Mouse (Mus musculus): ENCODE data around the gene Dner. TPM values are rescaled to one million over a fixed set of nuclear protein-coding genes. Genes with fewer than 3 reads are reported as not detected.

Dner gene
- total and polyA plus RNA-seq, 3 experiments = 0.16 TPM; not detected in 2

GRCm38 (mm10) chr1:84437565-84437964, 258.5 kb downstream of the Dner start:
- no peak overlapping the region for H3K4me3 ChIP-seq (ENCODE audit: low read depth, low read length)
- H3K36me3 ChIP-seq (replicated peaks) = no peaks in the 10 kb centered on the region
- H3K27me3 ChIP-seq (ENCODE audit: insufficient read depth, low read length) = no peaks in the 10 kb centered on the region
- no peaks in the 10 kb centered on the region for H3K4me1 ChIP-seq (ENCODE audit: insufficient read depth, low read depth, low read length)
- DNase-seq (ENCODE audit: low spot score) = no peak
- peaks cover 17% of the 10 kb centered on the region for H3K9me3 ChIP-seq (replicated peaks)
- TF ChIP-seq GATA2 (IDR thresholded peaks at IDR 0.05; ENCODE audit: borderline replicate concordance, low read depth, low read length) = no peak
- TF ChIP-seq CTCF (IDR thresholded peaks at IDR 0.05; ENCODE audit: low read depth, low read length) = no peak
- TF ChIP-seq POLR2AphosphoS5 (IDR thresholded peaks at IDR 0.05; ENCODE audit: insufficient replicate concordance, low read depth, low read length) = no peak
- TF ChIP-seq TAL1 (conservative IDR thresholded peaks at IDR 0.05; ENCODE audit: low read depth, low read length) = no peak
- TF ChIP-seq GATA1 (IDR thresholded peaks at IDR 0.05; ENCODE audit: borderline replicate concordance, low read length) = no peak
- no peak for ATAC-seq (ENCODE audit: extremely low read depth, insufficient number of reproducible peaks, low FRiP score, poor library complexity, severe bottlenecking)

DNA sequence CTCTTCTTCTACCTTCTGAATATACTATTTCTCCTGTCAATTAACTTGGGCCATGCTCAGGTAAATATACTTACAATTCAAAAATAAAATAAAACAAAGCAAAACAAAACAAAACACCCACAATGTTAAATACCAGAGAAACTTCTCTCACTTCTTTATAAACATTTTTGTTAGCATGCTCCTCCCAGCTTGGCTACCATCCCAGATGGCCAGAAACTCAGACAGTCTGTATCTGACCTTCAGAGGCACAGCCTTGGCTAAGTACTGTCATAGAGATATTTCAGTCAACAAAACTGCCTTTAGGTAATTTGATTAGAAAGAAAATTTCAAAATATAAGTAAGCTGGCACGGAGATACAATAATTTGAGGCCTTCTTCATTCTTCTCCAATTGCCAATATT, 259.7 kb downstream of the Dner start:
- H3K27me3 ChIP-seq (ENCODE audit: insufficient read depth, low read length) = no peaks in the 10 kb centered on the region
- ATAC-seq (ENCODE audit: extremely low read depth, insufficient number of reproducible peaks, low FRiP score, poor library complexity, severe bottlenecking) = no peak
- DNase-seq (ENCODE audit: low spot score) = no peak
- no peak for TF ChIP-seq GATA2 (IDR thresholded peaks at IDR 0.05; ENCODE audit: borderline replicate concordance, low read depth, low read length)
- TF ChIP-seq POLR2AphosphoS5 (IDR thresholded peaks at IDR 0.05; ENCODE audit: insufficient replicate concordance, low read depth, low read length) = no peak
- no peak for TF ChIP-seq CTCF (IDR thresholded peaks at IDR 0.05; ENCODE audit: low read depth, low read length)
- no peak for TF ChIP-seq TAL1 (conservative IDR thresholded peaks at IDR 0.05; ENCODE audit: low read depth, low read length)
- no peak for TF ChIP-seq GATA1 (IDR thresholded peaks at IDR 0.05; ENCODE audit: borderline replicate concordance, low read length)
- peaks cover 14% of the 10 kb centered on the region for H3K9me3 ChIP-seq (replicated peaks)
- no peaks in the 10 kb centered on the region for H3K4me1 ChIP-seq (ENCODE audit: insufficient read depth, low read depth, low read length)
- no peak overlapping the region for H3K4me3 ChIP-seq (ENCODE audit: low read depth, low read length)
- no peaks in the 10 kb centered on the region for H3K36me3 ChIP-seq (replicated peaks)

GRCm38 (mm10) chr1:84433291-84433980, 262.6 kb downstream of the Dner start:
- Histone ChIP-seq H3K9me3 (replicated peaks) (peaks cover 16% of the 10 kb centered on the region), H3K4me1 (ENCODE audit: insufficient read depth, low read depth, low read length) (no peaks in the 10 kb centered on the region), H3K36me3 (replicated peaks) (no peaks in the 10 kb centered on the region), H3K4me3 (ENCODE audit: low read depth, low read length) (no peak overlapping the region), H3K27me3 (ENCODE audit: insufficient read depth, low read length) (no peaks in the 10 kb centered on the region)
- no peak for ATAC-seq (ENCODE audit: extremely low read depth, insufficient number of reproducible peaks, low FRiP score, poor library complexity, severe bottlenecking)
- DNase-seq (ENCODE audit: low spot score) = no peak
- TF ChIP-seq TAL1 (conservative IDR thresholded peaks at IDR 0.05; ENCODE audit: low read depth, low read length) (no peak), CTCF (IDR thresholded peaks at IDR 0.05; ENCODE audit: low read depth, low read length) (no peak), POLR2AphosphoS5 (IDR thresholded peaks at IDR 0.05; ENCODE audit: insufficient replicate concordance, low read depth, low read length) (no peak), GATA1 (IDR thresholded peaks at IDR 0.05; ENCODE audit: borderline replicate concordance, low read length) (no peak), GATA2 (IDR thresholded peaks at IDR 0.05; ENCODE audit: borderline replicate concordance, low read depth, low read length) (no peak)

DNA sequence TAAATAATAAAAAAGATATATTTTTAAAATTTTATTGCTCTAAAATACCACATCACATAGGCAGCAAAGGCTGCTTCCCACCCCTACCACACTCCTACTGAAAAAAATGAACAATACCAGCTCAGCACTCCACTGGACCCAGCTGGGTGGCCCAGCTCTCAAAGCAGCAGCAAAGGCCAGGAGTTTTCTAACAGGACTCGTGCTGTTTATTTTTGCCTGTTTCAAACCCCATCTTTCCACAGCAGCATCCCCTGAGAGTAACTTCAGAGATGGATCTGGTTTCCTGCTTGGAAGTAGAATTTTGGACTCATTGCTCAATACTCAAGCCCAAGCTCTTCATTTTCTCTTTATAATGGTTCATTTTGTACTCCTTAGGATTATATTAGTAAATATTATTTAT, 263.7 kb downstream of the Dner start:
- no peak for ATAC-seq (ENCODE audit: extremely low read depth, insufficient number of reproducible peaks, low FRiP score, poor library complexity, severe bottlenecking)
- H3K27me3 ChIP-seq (ENCODE audit: insufficient read depth, low read length) = no peaks in the 10 kb centered on the region
- TF ChIP-seq GATA1 (IDR thresholded peaks at IDR 0.05; ENCODE audit: borderline replicate concordance, low read length) (no peak), GATA2 (IDR thresholded peaks at IDR 0.05; ENCODE audit: borderline replicate concordance, low read depth, low read length) (no peak), CTCF (IDR thresholded peaks at IDR 0.05; ENCODE audit: low read depth, low read length) (no peak)

DNA sequence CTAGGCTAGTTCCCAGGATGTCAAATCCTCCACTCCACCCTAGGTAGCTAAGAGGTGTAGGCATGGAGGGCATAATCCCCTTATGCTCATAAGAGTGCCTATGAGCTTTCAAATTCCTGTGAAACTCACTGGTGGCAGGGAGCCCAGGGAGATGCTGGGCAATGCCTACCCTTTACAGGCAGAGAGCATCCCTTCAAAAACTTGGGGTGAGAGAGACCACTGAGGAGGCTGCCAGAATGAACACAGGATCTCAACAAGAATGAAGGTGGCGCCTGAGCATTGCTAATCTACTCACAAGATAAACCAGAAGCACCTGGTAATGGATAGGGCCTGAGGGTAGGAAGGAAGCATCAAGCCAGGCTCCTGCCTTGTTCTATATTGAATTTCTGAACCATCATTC, 267.7 kb downstream of the Dner start:
- TF ChIP-seq TAL1 (conservative IDR thresholded peaks at IDR 0.05; ENCODE audit: low read depth, low read length) (no peak), CTCF (IDR thresholded peaks at IDR 0.05; ENCODE audit: low read depth, low read length) (no peak), GATA1 (IDR thresholded peaks at IDR 0.05; ENCODE audit: borderline replicate concordance, low read length) (no peak), POLR2AphosphoS5 (IDR thresholded peaks at IDR 0.05; ENCODE audit: insufficient replicate concordance, low read depth, low read length) (no peak), GATA2 (IDR thresholded peaks at IDR 0.05; ENCODE audit: borderline replicate concordance, low read depth, low read length) (no peak)

More for the DNA sequence above, 263.7 kb downstream of the Dner start:
- Histone ChIP-seq H3K4me3 (ENCODE audit: low read depth, low read length) (no peak overlapping the region), H3K9me3 (replicated peaks) (peaks cover 27% of the 10 kb centered on the region), H3K4me1 (ENCODE audit: insufficient read depth, low read depth, low read length) (no peaks in the 10 kb centered on the region), H3K36me3 (replicated peaks) (no peaks in the 10 kb centered on the region)
- no peak for DNase-seq (ENCODE audit: low spot score)

DNA sequence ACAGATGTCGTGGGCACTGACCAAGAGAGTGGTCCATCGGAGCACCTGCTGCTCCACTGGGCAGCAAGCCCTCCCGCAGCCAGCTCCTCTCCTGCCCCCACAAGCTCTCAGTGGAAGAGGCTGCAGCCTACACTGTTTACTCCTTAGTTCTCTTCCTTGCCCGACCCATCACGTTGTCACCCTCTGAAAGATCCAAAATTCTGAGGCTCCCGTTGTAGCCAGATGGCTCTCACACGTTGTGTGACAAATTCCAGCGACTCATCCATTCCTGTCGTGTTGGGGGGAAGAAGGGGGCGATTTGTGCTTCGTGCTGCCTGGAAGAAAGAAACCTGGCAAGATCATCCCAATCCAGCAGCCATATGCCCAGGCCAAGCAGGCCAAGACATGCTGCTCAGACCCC, 268.3 kb downstream of the Dner start:
- Histone ChIP-seq H3K4me3 (ENCODE audit: low read depth, low read length) (no peak overlapping the region), H3K36me3 (replicated peaks) (no peaks in the 10 kb centered on the region), H3K27me3 (ENCODE audit: insufficient read depth, low read length) (no peaks in the 10 kb centered on the region), H3K4me1 (ENCODE audit: insufficient read depth, low read depth, low read length) (no peaks in the 10 kb centered on the region), H3K9me3 (replicated peaks) (peaks cover 48% of the 10 kb centered on the region)
- TF ChIP-seq GATA1 (IDR thresholded peaks at IDR 0.05; ENCODE audit: borderline replicate concordance, low read length) = no peak
- no peak for TF ChIP-seq TAL1 (conservative IDR thresholded peaks at IDR 0.05; ENCODE audit: low read depth, low read length)
- no peak for TF ChIP-seq POLR2AphosphoS5 (IDR thresholded peaks at IDR 0.05; ENCODE audit: insufficient replicate concordance, low read depth, low read length)
- no peak for TF ChIP-seq CTCF (IDR thresholded peaks at IDR 0.05; ENCODE audit: low read depth, low read length)
- no peak for TF ChIP-seq GATA2 (IDR thresholded peaks at IDR 0.05; ENCODE audit: borderline replicate concordance, low read depth, low read length)
- ATAC-seq (ENCODE audit: extremely low read depth, insufficient number of reproducible peaks, low FRiP score, poor library complexity, severe bottlenecking) (no peak), DNase-seq (ENCODE audit: low spot score) (no peak)

More for the DNA sequence above, 267.7 kb downstream of the Dner start:
- H3K9me3 ChIP-seq (replicated peaks) = peaks cover 45% of the 10 kb centered on the region
- H3K36me3 ChIP-seq (replicated peaks) = no peaks in the 10 kb centered on the region
- no peak for ATAC-seq (ENCODE audit: extremely low read depth, insufficient number of reproducible peaks, low FRiP score, poor library complexity, severe bottlenecking)
- H3K27me3 ChIP-seq (ENCODE audit: insufficient read depth, low read length) = no peaks in the 10 kb centered on the region
- H3K4me1 ChIP-seq (ENCODE audit: insufficient read depth, low read depth, low read length) = no peaks in the 10 kb centered on the region
- no peak overlapping the region for H3K4me3 ChIP-seq (ENCODE audit: low read depth, low read length)
- DNase-seq (ENCODE audit: low spot score) = no peak

All from G1E (cell line).